23 mouse cellular contexts compared by ENCODE assay signal in the genomic region with DNA sequence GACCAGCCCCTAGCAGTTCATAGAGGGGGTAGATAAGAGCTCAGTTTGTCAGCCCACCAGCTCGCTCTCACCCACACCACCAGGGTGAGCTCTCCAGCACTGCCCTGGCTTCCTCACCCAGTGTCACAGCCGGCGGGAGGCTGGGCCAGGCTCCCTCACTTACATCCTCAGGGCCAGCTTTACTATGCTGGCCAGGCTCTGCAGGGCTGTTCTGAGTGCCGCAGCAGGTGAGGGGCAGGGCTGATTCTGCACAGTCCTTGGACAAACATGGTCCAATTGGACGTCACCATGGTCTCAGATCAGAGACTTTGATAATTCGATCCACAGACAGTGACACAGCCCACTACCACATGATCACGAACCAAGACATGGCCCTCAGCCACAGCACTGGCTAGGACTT. TPM values are rescaled to one million over a fixed set of nuclear protein-coding genes. Genes with fewer than 3 reads are reported as not detected.
DNase-seq lines count a peak whose midpoint lies in the region; ATAC-seq and TF ChIP-seq lines count a peak whose summit lies in the region.
"Had no signal": no experiment of that assay in that cellular context is flagged by ENCODE, and none has a peak within 500 bp of the region (broad histone marks: within the 10 kb centered on the region; RNA-seq: fewer than 3 reads in every experiment).

No protein-coding gene starts in this region.

- no peak for TF ChIP-seq POLR2A in myocyte (IDR thresholded peaks at IDR 0.05; ENCODE audit: insufficient read length, low read depth)

- H3K4me2 ChIP-seq in forebrain, embryonic 16.5 days (ENCODE audit: low read length) = no peak overlapping the region
- no peak overlapping the region for H3K4me2 ChIP-seq in forebrain, embryonic 13.5 days
- H3K4me2 ChIP-seq in kidney, embryonic 14.5 days (replicated peaks; ENCODE audit: low read depth, low read length) = no peak overlapping the region
- no peak overlapping the region for H3K4me2 ChIP-seq in liver, embryonic 14.5 days (ENCODE audit: low read depth)
- H3K4me2 ChIP-seq in liver, embryonic 11.5 days = no peak overlapping the region
- no peak overlapping the region for H3K4me2 ChIP-seq in myocyte (ENCODE audit: low read depth)
- H3K4me2 ChIP-seq: heart, embryonic 12.5 days; hindbrain, embryonic 12.5 days had no signal

- DNase-seq in kidney, postnatal 10 days = no peak
- DNase-seq in liver, embryonic 14.5 days (ENCODE audit: low read depth in 3 of 3, low spot score in 3 of 3) = no peak
- no peak for DNase-seq in liver, embryonic 11.5 days (ENCODE audit: low spot score)
- DNase-seq: adrenal gland, postnatal 14 days; cerebellum, adult 11-12 months; cerebellum, adult 9-10 months; cerebellum, postnatal 25 days; forebrain, postnatal 0 days; gastrocnemius, adult 2 months; gastrocnemius, postnatal 25 days; heart, postnatal 4 days had no signal

- TF ChIP-seq CTCF in liver, embryonic 14.5 days (IDR thresholded peaks at IDR 0.05; ENCODE audit: low read depth) = no peak

- peaks cover 32% of the 10 kb centered on the region for H3K36me3 ChIP-seq in forebrain, embryonic 16.5 days (ENCODE audit: control insufficient read depth, insufficient read depth)
- peaks cover 59% of the 10 kb centered on the region for H3K36me3 ChIP-seq in forebrain, embryonic 13.5 days (ENCODE audit: poor library complexity, severe bottlenecking)
- H3K36me3 ChIP-seq in kidney, embryonic 14.5 days (ENCODE audit: control insufficient read depth, insufficient read depth, low read length) = peaks cover 51% of the 10 kb centered on the region
- H3K36me3 ChIP-seq in liver, embryonic 14.5 days (replicated peaks; ENCODE audit: control insufficient read depth, insufficient read depth, low read depth) = peaks cover 18% of the 10 kb centered on the region
- H3K36me3 ChIP-seq in liver, embryonic 11.5 days (ENCODE audit: control insufficient read depth, insufficient read depth, low read length) = peaks cover 36% of the 10 kb centered on the region
- H3K36me3 ChIP-seq in myocyte (ENCODE audit: control insufficient read depth, insufficient read depth) = peaks cover 31% of the 10 kb centered on the region

- peak; percentile 20; the same call in 1 of the 2 replicates for ATAC-seq in forebrain, embryonic 16.5 days
- no peak for ATAC-seq in forebrain, embryonic 13.5 days
- 0 out of 2 replicates have a peak, but pooled peaks have one; percentile 52 for ATAC-seq in kidney, embryonic 14.5 days (ENCODE audit: low FRiP score, low TSS enrichment)
- 0 out of 2 replicates have a peak, but pooled peaks have one; percentile 15 for ATAC-seq in liver, embryonic 14.5 days (ENCODE audit: insufficient read depth)
- no peak for ATAC-seq in liver, embryonic 11.5 days (replicated peaks; ENCODE audit: low FRiP score)
- ATAC-seq: activated CD4-positive, CD25-positive, alpha-beta regulatory T cell, adult 4 months; forebrain, postnatal 0 days; Patski had no signal

- no peaks in the 10 kb centered on the region for H3K79me2 ChIP-seq in myocyte (ENCODE audit: control insufficient read depth, insufficient read depth)

- no peak overlapping the region for H3ac ChIP-seq in myocyte (ENCODE audit: control insufficient read depth, insufficient read length)

- no peaks in the 10 kb centered on the region for H3K9me3 ChIP-seq in forebrain, embryonic 16.5 days (ENCODE audit: control insufficient read depth, low read length)
- H3K9me3 ChIP-seq in forebrain, embryonic 13.5 days (replicated peaks) = no peaks in the 10 kb centered on the region
- H3K9me3 ChIP-seq in kidney, embryonic 14.5 days (ENCODE audit: control insufficient read depth, low read length) = no peaks in the 10 kb centered on the region
- no peaks in the 10 kb centered on the region for H3K9me3 ChIP-seq in liver, embryonic 14.5 days (ENCODE audit: control insufficient read depth, low read length)
- H3K9me3 ChIP-seq in liver, embryonic 11.5 days (ENCODE audit: control insufficient read depth, low read length) = no peaks in the 10 kb centered on the region
- H3K9me3 ChIP-seq: heart, embryonic 12.5 days; hindbrain, embryonic 12.5 days had no signal

- H3K27ac ChIP-seq in forebrain, embryonic 16.5 days (ENCODE audit: low read length) = no peak overlapping the region
- H3K27ac ChIP-seq in forebrain, embryonic 13.5 days = no peak overlapping the region
- H3K27ac ChIP-seq in kidney, embryonic 14.5 days (ENCODE audit: low read depth, low read length) = no peak overlapping the region
- H3K27ac ChIP-seq in liver, embryonic 14.5 days = no peak overlapping the region
- no peak overlapping the region for H3K27ac ChIP-seq in liver, embryonic 11.5 days (ENCODE audit: low read depth, low read length)
- H3K27ac ChIP-seq: gastrocnemius, adult 2 months; hindbrain, embryonic 12.5 days had no signal

- no peaks in the 10 kb centered on the region for H3K4me1 ChIP-seq in forebrain, embryonic 16.5 days (replicated peaks; ENCODE audit: control insufficient read depth, insufficient read depth, low read length)
- no peaks in the 10 kb centered on the region for H3K4me1 ChIP-seq in forebrain, embryonic 13.5 days
- H3K4me1 ChIP-seq in kidney, embryonic 14.5 days (ENCODE audit: control insufficient read depth, insufficient read depth, low read length) = no peaks in the 10 kb centered on the region
- H3K4me1 ChIP-seq in liver, embryonic 14.5 days (replicated peaks; ENCODE audit: control insufficient read depth in 2 of 2, insufficient read depth in 2 of 2, low read length in 1 of 2) = no peaks in the 10 kb centered on the region
- no peaks in the 10 kb centered on the region for H3K4me1 ChIP-seq in liver, embryonic 11.5 days (replicated peaks; ENCODE audit: control insufficient read depth, insufficient read depth, low read length)
- H3K4me1 ChIP-seq: heart, embryonic 12.5 days; hindbrain, embryonic 12.5 days had no signal

- H3K27me3 ChIP-seq in forebrain, embryonic 16.5 days (replicated peaks; ENCODE audit: control insufficient read depth, insufficient read depth, low read length) = no peaks in the 10 kb centered on the region
- no peaks in the 10 kb centered on the region for H3K27me3 ChIP-seq in forebrain, embryonic 13.5 days
- H3K27me3 ChIP-seq in kidney, embryonic 14.5 days (ENCODE audit: control insufficient read depth, insufficient read depth, low read length) = no peaks in the 10 kb centered on the region
- no peaks in the 10 kb centered on the region for H3K27me3 ChIP-seq in liver, embryonic 14.5 days (ENCODE audit: control insufficient read depth, insufficient read depth, low read length)
- H3K27me3 ChIP-seq in liver, embryonic 11.5 days (replicated peaks; ENCODE audit: control insufficient read depth, insufficient read depth, low read length) = no peaks in the 10 kb centered on the region
- no peaks in the 10 kb centered on the region for H3K27me3 ChIP-seq in myocyte (ENCODE audit: control insufficient read depth, insufficient read depth, insufficient read length)
- H3K27me3 ChIP-seq: CH12.LX; heart, embryonic 12.5 days; hindbrain, embryonic 12.5 days; Patski had no signal

- WGBS in forebrain, embryonic 16.5 days = 90% methylated on average over 7 of the region's 7 CpGs
- 89% methylated on average over 7 of the region's 7 CpGs for WGBS in forebrain, embryonic 13.5 days
- WGBS in kidney, embryonic 14.5 days = 77% methylated on average over 7 of the region's 7 CpGs
- 65% methylated on average over 7 of the region's 7 CpGs for WGBS in liver, embryonic 14.5 days (ENCODE audit: insufficient replicate concordance)
- 79% methylated on average over 7 of the region's 7 CpGs for WGBS in liver, embryonic 11.5 days

- H3K4me3 ChIP-seq in forebrain, embryonic 16.5 days (replicated peaks; ENCODE audit: low read length) = no peak overlapping the region
- H3K4me3 ChIP-seq in forebrain, embryonic 13.5 days = no peak overlapping the region
- no peak overlapping the region for H3K4me3 ChIP-seq in kidney, embryonic 14.5 days (ENCODE audit: low read length)
- H3K4me3 ChIP-seq in liver, embryonic 14.5 days (ENCODE audit: insufficient read depth in 1 of 2, low read depth in 2 of 2, low read length in 2 of 2) = no peak overlapping the region
- no peak overlapping the region for H3K4me3 ChIP-seq in liver, embryonic 11.5 days (ENCODE audit: low read depth, low read length)
- H3K4me3 ChIP-seq in myocyte = no peak overlapping the region
- H3K4me3 ChIP-seq: gastrocnemius, adult 2 months; heart, embryonic 12.5 days; hindbrain, embryonic 12.5 days had no signal

- H3K9ac ChIP-seq in forebrain, embryonic 16.5 days (replicated peaks; ENCODE audit: low read depth, low read length) = no peak overlapping the region
- H3K9ac ChIP-seq in forebrain, embryonic 13.5 days = no peak overlapping the region
- no peak overlapping the region for H3K9ac ChIP-seq in kidney, embryonic 14.5 days (ENCODE audit: low read depth, low read length)
- H3K9ac ChIP-seq in liver, embryonic 14.5 days (replicated peaks) = no peak overlapping the region
- no peak overlapping the region for H3K9ac ChIP-seq in liver, embryonic 11.5 days (ENCODE audit: low read depth, low read length)
- H3K9ac ChIP-seq: forebrain, postnatal 0 days; heart, embryonic 12.5 days; hindbrain, embryonic 12.5 days had no signal

- no peak for TF ChIP-seq EP300 in liver, embryonic 14.5 days (IDR thresholded peaks at IDR 0.05; ENCODE audit: low read depth)

RNA-seq across cellular contexts. Expression of a gene that starts 12.1 kb away (rescaled TPM):
- 80.3 and 85.4 TPM in 2 replicates for polyA plus RNA-seq in forebrain, embryonic 16.5 days (2015; fragmentation: Nextera tagmentation; extraction: Ambion mirVana)
- polyA plus RNA-seq in forebrain, embryonic 13.5 days (2015; fragmentation: Nextera tagmentation; extraction: Ambion mirVana) = 70.7 TPM in 2 replicates
- 96.6 and 108 TPM in 2 replicates for polyA plus RNA-seq in kidney, embryonic 14.5 days (2014; fragmentation: Nextera tagmentation; extraction: Ambion mirVana)
- polyA plus RNA-seq in liver, embryonic 14.5 days (2012; rRNA removed) = 23.6 and 39.8 TPM in 2 replicates
- polyA plus RNA-seq in liver, embryonic 14.5 days (2014; fragmentation: Nextera tagmentation; extraction: Ambion mirVana) = 56.4 and 62.7 TPM in 2 replicates
- polyA plus RNA-seq in liver, embryonic 11.5 days (2014; fragmentation: Nextera tagmentation; extraction: Ambion mirVana) = 103 and 110 TPM in 2 replicates
- polyA plus RNA-seq in myocyte (2012; fragmentation: generic; extraction: Trizol) = 50.9 TPM

RNA-seq across cellular contexts. Expression of a gene that starts 17.8 kb away (rescaled TPM):
- polyA plus RNA-seq in forebrain, embryonic 16.5 days (2015; fragmentation: Nextera tagmentation; extraction: Ambion mirVana) = 11.4 and 12.6 TPM in 2 replicates
- polyA plus RNA-seq in forebrain, embryonic 13.5 days (2015; fragmentation: Nextera tagmentation; extraction: Ambion mirVana) = 14.2 and 14.5 TPM in 2 replicates
- polyA plus RNA-seq in kidney, embryonic 14.5 days (2014; fragmentation: Nextera tagmentation; extraction: Ambion mirVana) = 26.0 and 29.7 TPM in 2 replicates
- 5.7 and 7.9 TPM in 2 replicates for polyA plus RNA-seq in liver, embryonic 14.5 days (2012; rRNA removed)
- 9.0 and 11.0 TPM in 2 replicates for polyA plus RNA-seq in liver, embryonic 14.5 days (2014; fragmentation: Nextera tagmentation; extraction: Ambion mirVana)
- polyA plus RNA-seq in liver, embryonic 11.5 days (2014; fragmentation: Nextera tagmentation; extraction: Ambion mirVana) = 22.4 and 23.1 TPM in 2 replicates
- 17.2 TPM for polyA plus RNA-seq in myocyte (2012; fragmentation: generic; extraction: Trizol)

RNA-seq across cellular contexts. Expression of a gene that starts 32.8 kb away (rescaled TPM):
- polyA plus RNA-seq in forebrain, embryonic 16.5 days (2015; fragmentation: Nextera tagmentation; extraction: Ambion mirVana) = 147 and 154 TPM in 2 replicates
- 201 and 206 TPM in 2 replicates for polyA plus RNA-seq in forebrain, embryonic 13.5 days (2015; fragmentation: Nextera tagmentation; extraction: Ambion mirVana)
- 201 and 241 TPM in 2 replicates for polyA plus RNA-seq in kidney, embryonic 14.5 days (2014; fragmentation: Nextera tagmentation; extraction: Ambion mirVana)
- polyA plus RNA-seq in liver, embryonic 14.5 days (2012; rRNA removed) = 23.5 and 43.9 TPM in 2 replicates
- polyA plus RNA-seq in liver, embryonic 14.5 days (2014; fragmentation: Nextera tagmentation; extraction: Ambion mirVana) = 88.4 and 94.2 TPM in 2 replicates
- 237 and 251 TPM in 2 replicates for polyA plus RNA-seq in liver, embryonic 11.5 days (2014; fragmentation: Nextera tagmentation; extraction: Ambion mirVana)
- 65.6 TPM for polyA plus RNA-seq in myocyte (2012; fragmentation: generic; extraction: Trizol)

RNA-seq across cellular contexts. Expression of a gene that starts 48.2 kb away (rescaled TPM):
- polyA plus RNA-seq in forebrain, embryonic 16.5 days (2015; fragmentation: Nextera tagmentation; extraction: Ambion mirVana) = not detected in 2 replicates
- polyA plus RNA-seq in forebrain, embryonic 13.5 days (2015; fragmentation: Nextera tagmentation; extraction: Ambion mirVana) = not detected in 2 replicates
- polyA plus RNA-seq in kidney, embryonic 14.5 days (2014; fragmentation: Nextera tagmentation; extraction: Ambion mirVana) = not detected in 2 replicates
- polyA plus RNA-seq in liver, embryonic 14.5 days (2012; rRNA removed) = not detected in 2 replicates
- not detected in 2 replicates for polyA plus RNA-seq in liver, embryonic 14.5 days (2014; fragmentation: Nextera tagmentation; extraction: Ambion mirVana)
- not detected in 2 replicates for polyA plus RNA-seq in liver, embryonic 11.5 days (2014; fragmentation: Nextera tagmentation; extraction: Ambion mirVana)
- not detected for polyA plus RNA-seq in myocyte (2012; fragmentation: generic; extraction: Trizol)
- polyA plus RNA-seq: activated CD4-positive, CD25-positive, alpha-beta regulatory T cell, adult 4 months; cortical plate, adult 2 months; embryonic facial prominence, embryonic 14.5 days; forebrain, postnatal 0 days; heart, embryonic 12.5 days; heart, postnatal 0 days; hindbrain, embryonic 12.5 days; Patski had no signal

Comparison
In these comparisons a context has a peak if more than half of its experiments do, and no peak if none do; other contexts are left out.
1. ATAC-seq: peak in forebrain, embryonic 16.5 days (single experiment), kidney, embryonic 14.5 days (single experiment) and liver, embryonic 14.5 days (single experiment); none in forebrain, embryonic 13.5 days (single experiment) and liver, embryonic 11.5 days (single experiment).